Mouse (Mus musculus): ENCODE results near the gene Nicn1. TPM values are rescaled to one million over a fixed set of nuclear protein-coding genes. Genes with fewer than 3 reads are reported as not detected.
"Not testable (repeated sequence)": the region's sequence is repeated elsewhere in the genome, so short reads cannot be mapped to it uniquely, and the experiment has no call there.

Gene Nicn1
- polyA plus RNA-seq, 1 experiment = 6.5 TPM

GRCm38 (mm10) chr9:108322054-108322453, 31.8 kb downstream of the Nicn1 start:
- DNase-seq (ENCODE audit: low read depth, low spot score) = not testable (repeated sequence)
- 88% methylated on average over 7 of the region's 7 CpGs for WGBS

DNA sequence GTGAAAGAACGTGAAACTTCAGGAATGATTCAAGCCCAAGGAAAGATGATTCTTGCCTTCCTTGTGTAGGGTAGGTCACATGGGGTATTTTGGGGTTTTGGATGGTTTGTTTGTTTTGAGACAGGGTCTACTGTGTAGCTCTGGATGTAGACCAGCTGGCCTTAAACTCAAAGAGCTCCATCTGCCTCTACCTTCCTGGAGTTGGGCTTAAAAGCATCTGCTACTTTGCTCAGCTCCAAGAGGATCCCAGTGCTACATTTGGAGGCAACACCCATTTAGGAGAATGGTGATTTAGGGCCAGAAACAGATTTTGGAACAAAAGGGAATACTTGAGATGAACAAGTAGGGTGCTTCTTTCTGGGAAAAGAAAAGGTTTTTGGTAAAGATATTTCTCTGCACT, 34.6 kb downstream of the Nicn1 start:
- 85% methylated on average over 1 of the region's 1 CpGs for whole genome bisulfite sequencing

DNA sequence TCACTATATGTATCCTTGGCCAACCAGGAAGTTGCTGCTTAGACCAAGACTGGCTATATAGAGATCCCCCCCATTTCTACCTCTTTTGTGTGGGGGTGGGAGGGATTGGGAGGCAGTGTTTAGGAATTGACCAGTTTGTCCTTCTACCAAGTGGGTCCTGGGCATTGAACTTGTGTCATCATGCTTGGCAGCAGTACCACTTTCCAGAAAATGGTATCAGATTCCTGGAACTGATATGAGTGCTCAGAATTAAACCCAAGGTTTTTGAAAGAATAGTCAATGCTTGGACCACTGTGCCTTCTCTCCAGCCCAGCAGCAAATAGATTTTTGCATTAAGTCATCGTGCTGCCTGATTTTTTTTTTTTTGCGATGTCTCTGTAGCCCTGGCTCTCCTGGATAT, 35.6 kb downstream of the Nicn1 start:
- WGBS = 90% methylated on average over 2 of the region's 2 CpGs
- no peak for DNase-seq (ENCODE audit: low read depth, low spot score)

More for the DNA sequence above, 34.6 kb downstream of the Nicn1 start:
- no peak for DNase-seq (ENCODE audit: low read depth, low spot score)

DNA sequence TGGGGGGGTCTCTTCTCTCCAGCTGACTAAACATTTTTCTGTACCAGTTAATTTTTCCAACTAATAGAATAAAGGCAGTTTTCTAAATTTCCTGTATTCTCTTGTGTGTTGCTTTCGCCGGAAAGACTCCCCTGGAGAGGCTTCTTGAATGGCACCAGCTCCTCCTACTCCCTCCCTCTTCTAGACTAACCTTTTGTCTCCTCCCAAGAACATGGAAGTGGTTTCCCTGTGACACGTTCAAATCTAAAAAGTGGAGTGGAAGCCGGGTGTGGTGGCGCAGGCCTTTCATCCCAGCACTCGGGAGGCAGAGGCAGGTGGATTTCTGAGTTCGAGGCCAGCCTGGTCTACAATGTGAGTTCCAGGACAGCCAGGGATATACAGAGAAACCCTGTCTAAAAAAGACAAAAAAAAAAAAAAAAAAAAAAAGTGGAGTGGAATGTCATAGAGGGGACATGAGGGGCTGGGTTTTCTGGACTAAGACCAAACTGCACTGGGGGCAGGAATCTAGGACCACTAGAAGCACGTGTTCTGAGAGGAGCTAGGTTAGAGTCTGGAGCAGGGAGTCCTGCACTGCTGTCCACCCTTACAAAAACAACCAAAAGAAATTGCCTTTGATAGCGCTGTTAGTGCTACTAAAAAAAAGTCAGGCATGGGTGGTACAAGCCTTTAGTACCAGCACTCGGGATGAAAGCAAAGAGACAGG, 47.8 kb downstream of the Nicn1 start:
- DNase-seq (ENCODE audit: low read depth, low spot score) = no peak
- 49% methylated on average over 10 of the region's 10 CpGs for WGBS

- WGBS = 7% methylated on average over 6 of the region's 6 CpGs
Observed at GRCm38 (mm10) chr9:108338551-108338885, 48.3 kb downstream of the Nicn1 start.

GRCm38 (mm10) chr9:108338886-108339781, 48.9 kb downstream of the Nicn1 start, which contains the start of gene Gpx1:
TSS of gene Gpx1 (plus strand) at chr9:108338903.
- peak; percentile 98 for DNase-seq (ENCODE audit: low read depth, low spot score)
- under 1% methylated on average over 49 of the region's 49 CpGs for WGBS

More at GRCm38 (mm10) chr9:108338551-108338885, 48.3 kb downstream of the Nicn1 start:
- no peak for DNase-seq (ENCODE audit: low read depth, low spot score)

DNA sequence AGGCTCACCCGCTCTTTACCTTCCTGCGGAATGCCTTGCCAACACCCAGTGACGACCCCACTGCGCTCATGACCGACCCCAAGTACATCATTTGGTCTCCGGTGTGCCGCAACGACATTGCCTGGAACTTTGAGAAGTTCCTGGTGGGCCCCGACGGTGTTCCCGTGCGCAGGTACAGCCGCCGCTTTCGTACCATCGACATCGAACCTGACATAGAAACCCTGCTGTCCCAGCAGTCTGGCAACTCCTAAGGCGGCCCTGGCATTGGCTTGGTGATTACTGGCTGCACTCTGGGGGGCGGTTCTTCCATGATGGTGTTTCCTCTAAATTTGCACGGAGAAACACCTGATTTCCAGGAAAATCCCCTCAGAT, 49.6 kb downstream of the Nicn1 start:
- WGBS = 3% methylated on average over 20 of the region's 20 CpGs
- DNase-seq (ENCODE audit: low read depth, low spot score) = no peak

- WGBS = 20% methylated on average over 10 of the region's 10 CpGs
- peak; percentile 31 for DNase-seq (ENCODE audit: low read depth, low spot score)
Observed at GRCm38 (mm10) chr9:108340258-108341138, 50.3 kb downstream of the Nicn1 start.

DNA sequence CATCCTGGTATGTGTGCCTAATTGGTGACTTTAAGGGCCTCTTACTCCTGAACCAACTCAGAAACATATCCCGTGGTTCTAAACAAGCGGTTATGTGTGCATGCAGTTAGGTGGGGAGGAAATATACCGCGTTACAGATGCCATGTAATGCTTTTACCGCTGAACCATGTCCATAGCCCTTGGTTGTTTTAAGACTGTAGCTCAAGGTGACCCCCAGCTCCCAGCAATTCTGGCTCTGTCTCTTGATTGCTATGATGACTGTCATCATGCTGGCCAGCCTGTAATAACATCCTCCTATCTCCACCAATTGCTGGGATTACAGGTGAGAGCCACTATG, 50.9 kb downstream of the Nicn1 start:
- peak; percentile 16 for DNase-seq (ENCODE audit: low read depth, low spot score)
- WGBS = 31% methylated on average over 5 of the region's 5 CpGs

- peak; percentile 16 for DNase-seq (ENCODE audit: low read depth, low spot score)
Observed at GRCm38 (mm10) chr9:108341801-108342200, 51.6 kb downstream of the Nicn1 start.

GRCm38 (mm10) chr9:108342301-108342831, 52.1 kb downstream of the Nicn1 start:
- peak; percentile 18 for DNase-seq (ENCODE audit: low read depth, low spot score)
- WGBS = 4% methylated on average over 5 of the region's 5 CpGs

DNA sequence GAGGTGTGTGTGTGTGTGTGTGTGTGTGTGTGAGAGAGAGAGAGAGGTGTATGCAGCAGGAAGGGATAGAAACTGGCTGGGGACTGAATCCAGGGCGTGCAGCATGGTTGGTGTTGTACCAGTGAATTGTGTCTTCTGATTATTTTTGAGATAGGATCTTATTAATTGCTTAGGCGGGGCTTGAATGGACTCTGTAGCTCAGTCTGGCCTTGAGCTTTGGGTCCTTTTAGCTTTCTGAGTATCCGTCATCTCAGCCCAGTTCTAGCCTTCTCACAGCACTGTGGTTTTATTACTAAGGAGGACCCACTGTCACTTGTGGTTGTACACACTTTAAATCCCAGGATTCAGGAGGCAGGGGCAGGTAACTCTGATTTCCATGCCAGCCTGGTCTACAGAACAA, 53.1 kb downstream of the Nicn1 start:
- 64% methylated on average over 3 of the region's 3 CpGs for WGBS
- DNase-seq (ENCODE audit: low read depth, low spot score) = no peak

- no peak for DNase-seq (ENCODE audit: low read depth, low spot score)
- 97% methylated on average over 1 of the region's 1 CpGs for WGBS
Observed at GRCm38 (mm10) chr9:108343835-108344234, 53.6 kb downstream of the Nicn1 start.

- 87% methylated on average over 4 of the region's 4 CpGs for WGBS
- DNase-seq (ENCODE audit: low read depth, low spot score) = no peak
Observed at GRCm38 (mm10) chr9:108344471-108344870, 54.2 kb downstream of the Nicn1 start.

Other genes starting within 250 kb of the Nicn1 start
- gene Gmppb, start 241.2 kb upstream of the Nicn1 start, polyA plus RNA-seq (2012; rRNA removed) = 75.3 and 77.6 TPM in 2 replicates
- 10.7 and 12.7 TPM in 2 replicates for gene Amigo3, start 237.3 kb upstream of the Nicn1 start, polyA plus RNA-seq (2012; rRNA removed)
- 0.26 and 0.56 TPM in 2 replicates for gene Mst1, start 210.0 kb upstream of the Nicn1 start, polyA plus RNA-seq (2012; rRNA removed)
- 47.7 and 86.0 TPM in 2 replicates for gene Rnf123, start 207.1 kb upstream of the Nicn1 start, polyA plus RNA-seq (2012; rRNA removed)
- 173 and 195 TPM in 2 replicates for gene Apeh, start 195.8 kb upstream of the Nicn1 start, polyA plus RNA-seq (2012; rRNA removed)
- 2.0 and 2.2 TPM in 2 replicates for gene Bsn, start 100.0 kb upstream of the Nicn1 start, polyA plus RNA-seq (2012; rRNA removed)
- 33.9 and 66.1 TPM in 2 replicates for gene Dag1, start 26.5 kb upstream of the Nicn1 start, polyA plus RNA-seq (2012; rRNA removed)
- gene Amt, start 6.4 kb downstream of the Nicn1 start, polyA plus RNA-seq (2012; rRNA removed) = 2.3 and 3.4 TPM in 2 replicates
- gene Rhoa, start 15.7 kb downstream of the Nicn1 start, polyA plus RNA-seq (2012; rRNA removed) = 130 and 145 TPM in 2 replicates
- 45.9 and 48.1 TPM in 2 replicates for gene Tcta, start 15.7 kb downstream of the Nicn1 start, polyA plus RNA-seq (2012; rRNA removed)
- 641 and 1,038 TPM in 2 replicates for gene Gpx1, start 48.5 kb downstream of the Nicn1 start, polyA plus RNA-seq (2012; rRNA removed)
- gene Usp4, start 57.4 kb downstream of the Nicn1 start, polyA plus RNA-seq (2012; rRNA removed) = 57.7 and 67.5 TPM in 2 replicates
- 0.30 TPM in 1 of 2 replicates, not detected in the other for gene 1700102P08Rik, start 102.4 kb downstream of the Nicn1 start, polyA plus RNA-seq (2012; rRNA removed)
- gene Ccdc36, start 138.1 kb downstream of the Nicn1 start, polyA plus RNA-seq (2012; rRNA removed) = not detected in 2 replicates
- gene BC048562, start 146.1 kb downstream of the Nicn1 start, polyA plus RNA-seq (2012; rRNA removed) = not detected in 2 replicates
- gene Ccdc71, start 170.1 kb downstream of the Nicn1 start, polyA plus RNA-seq (2012; rRNA removed) = 18.1 and 22.8 TPM in 2 replicates
- gene Klhdc8b, start 171.2 kb downstream of the Nicn1 start, polyA plus RNA-seq (2012; rRNA removed) = 13.6 and 18.8 TPM in 2 replicates
- 20.7 and 27.2 TPM in 2 replicates for gene Lamb2, start 189.3 kb downstream of the Nicn1 start, polyA plus RNA-seq (2012; rRNA removed)
- 74.9 and 104 TPM in 2 replicates for gene Usp19, start 200.2 kb downstream of the Nicn1 start, polyA plus RNA-seq (2012; rRNA removed)
- 243 and 346 TPM in 2 replicates for gene Qars, start 217.3 kb downstream of the Nicn1 start, polyA plus RNA-seq (2012; rRNA removed)
- 40.8 and 77.6 TPM in 2 replicates for gene Qrich1, start 226.4 kb downstream of the Nicn1 start, polyA plus RNA-seq (2012; rRNA removed)

Measured in large intestine, adult 2 months (tissue).